Mouse (Mus musculus): ENCODE results near the gene Dicer1.
"Not testable (repeated sequence)": the region's sequence is repeated elsewhere in the genome, so short reads cannot be mapped to it uniquely, and the experiment has no call there.

The Dicer1 gene

GRCm38 (mm10) chr12:104740841-104741787 is 10.6 kb downstream of the Dicer1 start:
- ATAC-seq (ENCODE audit: low TSS enrichment) = no peak

- no peak for ATAC-seq (ENCODE audit: low TSS enrichment)
These were observed 12.8 kb downstream of the Dicer1 start for GRCm38 (mm10) chr12:104738931-104739330.

GRCm38 (mm10) chr12:104738446-104738845 is 13.3 kb downstream of the Dicer1 start:
- ATAC-seq (ENCODE audit: low TSS enrichment) = no peak

GRCm38 (mm10) chr12:104737666-104738065 is 14.1 kb downstream of the Dicer1 start:
- peak; percentile 82; the same call in 1 of the 2 replicates for ATAC-seq (ENCODE audit: low TSS enrichment)

GRCm38 (mm10) chr12:104735993-104736395 is 15.8 kb downstream of the Dicer1 start:
- no peak for ATAC-seq (ENCODE audit: low TSS enrichment)

GRCm38 (mm10) chr12:104733165-104733564 is 18.6 kb downstream of the Dicer1 start:
- ATAC-seq (ENCODE audit: low TSS enrichment) = no peak

- ATAC-seq (ENCODE audit: low TSS enrichment) = no peak
These were observed 20.0 kb downstream of the Dicer1 start for GRCm38 (mm10) chr12:104731782-104732181.

- not testable (repeated sequence) for ATAC-seq (ENCODE audit: low TSS enrichment)
These were observed 25.3 kb downstream of the Dicer1 start for GRCm38 (mm10) chr12:104726436-104726835.

GRCm38 (mm10) chr12:104722056-104722455 is 29.7 kb downstream of the Dicer1 start:
- ATAC-seq (ENCODE audit: low TSS enrichment) = no peak

GRCm38 (mm10) chr12:104721011-104721410 is 30.7 kb downstream of the Dicer1 start:
- no peak for ATAC-seq (ENCODE audit: low TSS enrichment)

GRCm38 (mm10) chr12:104718956-104719355 is 32.8 kb downstream of the Dicer1 start:
- ATAC-seq (ENCODE audit: low TSS enrichment) = no peak

GRCm38 (mm10) chr12:104716409-104716808 is 35.3 kb downstream of the Dicer1 start:
- no peak for ATAC-seq (ENCODE audit: low TSS enrichment)

GRCm38 (mm10) chr12:104715453-104715852 is 36.3 kb downstream of the Dicer1 start:
- no peak for ATAC-seq (ENCODE audit: low TSS enrichment)

GRCm38 (mm10) chr12:104700266-104700665 is 51.5 kb downstream of the Dicer1 start:
- ATAC-seq (ENCODE audit: low TSS enrichment) = no peak

- ATAC-seq (ENCODE audit: low TSS enrichment) = peak; percentile 38; the same call in 1 of the 2 replicates
These were observed 52.0 kb downstream of the Dicer1 start for GRCm38 (mm10) chr12:104699753-104700152.

- ATAC-seq (ENCODE audit: low TSS enrichment) = no peak
These were observed 56.2 kb downstream of the Dicer1 start for GRCm38 (mm10) chr12:104695514-104695913.

- peak; percentile 32; the same call in 1 of the 2 replicates for ATAC-seq (ENCODE audit: low TSS enrichment)
These were observed 58.9 kb downstream of the Dicer1 start for GRCm38 (mm10) chr12:104692864-104693263.

- ATAC-seq (ENCODE audit: low TSS enrichment) = no peak
These were observed 61.3 kb downstream of the Dicer1 start for GRCm38 (mm10) chr12:104690412-104690811.

GRCm38 (mm10) chr12:104688870-104689269 is 62.9 kb downstream of the Dicer1 start:
- no peak for ATAC-seq (ENCODE audit: low TSS enrichment)

- ATAC-seq (ENCODE audit: low TSS enrichment) = no peak
These were observed 67.3 kb downstream of the Dicer1 start for GRCm38 (mm10) chr12:104684411-104684931.

GRCm38 (mm10) chr12:104679819-104680132 is 72.0 kb downstream of the Dicer1 start:
- ATAC-seq (ENCODE audit: low TSS enrichment) = no peak

GRCm38 (mm10) chr12:104679121-104679818 is 72.5 kb downstream of the Dicer1 start:
- ATAC-seq (ENCODE audit: low TSS enrichment) = no peak

GRCm38 (mm10) chr12:104678462-104678861 is 73.3 kb downstream of the Dicer1 start:
- ATAC-seq (ENCODE audit: low TSS enrichment) = no peak
